Mouse (Mus musculus): ENCODE measurements at regions not wholly inside any gene's neighbourhood (a gene's known extent, or its start where the extent isn't known, plus 50 kb on each side); places are given as distances from the start of the nearest gene placed in this dataset.
A peak's percentile ranks its signal among the peaks of the same experiment; 100 is the strongest.

DNA sequence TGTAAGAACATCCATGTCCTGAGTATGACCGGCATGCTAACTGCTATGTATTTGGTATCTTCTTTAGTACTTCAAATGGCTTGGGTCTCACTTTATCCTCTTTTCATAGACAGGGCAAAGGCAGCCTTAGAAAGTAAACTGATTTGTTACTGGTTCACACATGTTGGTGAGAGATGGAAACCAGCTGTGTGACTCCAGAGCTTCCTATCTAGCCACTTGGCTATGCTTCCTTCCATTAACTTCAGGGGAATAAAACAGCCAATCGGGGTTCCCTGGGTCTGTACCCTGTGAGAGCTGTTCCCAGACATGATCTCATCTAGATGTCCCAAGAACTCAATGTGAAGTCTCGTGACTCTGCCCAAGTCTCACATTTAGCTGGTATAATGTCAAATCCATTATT, 203.5 kb downstream of the Rps15a start:
- DNase-seq (ENCODE audit: low spot score) (no peak), ATAC-seq (replicated peaks; ENCODE audit: low FRiP score) (no peak)
- Histone ChIP-seq H3K4me3 (ENCODE audit: low read depth, low read length) (no peak overlapping the region), H3K27ac (ENCODE audit: low read depth, low read length) (no peak overlapping the region), H3K9me3 (ENCODE audit: control insufficient read depth, low read length) (no peaks in the 10 kb centered on the region), H3K4me2 (no peak overlapping the region), H3K36me3 (ENCODE audit: control insufficient read depth, insufficient read depth, low read length) (no peaks in the 10 kb centered on the region), H3K27me3 (replicated peaks; ENCODE audit: control insufficient read depth, insufficient read depth, low read length) (no peaks in the 10 kb centered on the region), H3K9ac (ENCODE audit: low read depth, low read length) (no peak overlapping the region), H3K4me1 (replicated peaks; ENCODE audit: control insufficient read depth, insufficient read depth, low read length) (no peaks in the 10 kb centered on the region)
- 76% methylated on average over 3 of the region's 3 CpGs for whole genome bisulfite sequencing

DNA sequence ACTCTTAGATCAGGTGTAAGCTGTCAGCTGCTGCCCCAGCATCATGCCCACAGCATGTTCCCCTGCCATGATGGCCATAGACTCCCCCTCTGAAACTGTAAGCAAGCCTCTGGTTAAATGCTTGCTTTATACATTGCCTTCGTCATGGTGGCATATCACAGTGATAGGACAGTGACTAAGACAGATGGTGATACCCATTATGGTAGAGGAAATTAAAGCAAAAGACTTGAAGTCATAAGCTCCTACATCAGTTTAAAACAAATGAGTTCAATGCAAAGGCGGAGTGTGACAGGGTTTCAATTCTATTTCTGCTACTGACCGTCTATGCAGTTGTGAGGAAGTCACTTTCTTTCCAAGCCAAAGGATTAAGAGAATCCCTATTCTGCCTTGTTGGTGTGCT, 204.9 kb downstream of the Rps15a start:
- H3K36me3 ChIP-seq (ENCODE audit: control insufficient read depth, insufficient read depth, low read length): no peaks in the 10 kb centered on the region
- no peaks in the 10 kb centered on the region for H3K4me1 ChIP-seq (replicated peaks; ENCODE audit: control insufficient read depth, insufficient read depth, low read length)
- 80% methylated on average over 3 of the region's 3 CpGs for WGBS
- no peak overlapping the region for H3K4me2 ChIP-seq
- H3K27ac ChIP-seq (ENCODE audit: low read depth, low read length): no peak overlapping the region
- no peak overlapping the region for H3K4me3 ChIP-seq (ENCODE audit: low read depth, low read length)
- no peak overlapping the region for H3K9ac ChIP-seq (ENCODE audit: low read depth, low read length)
- no peak for DNase-seq (ENCODE audit: low spot score)
- H3K9me3 ChIP-seq (ENCODE audit: control insufficient read depth, low read length): no peaks in the 10 kb centered on the region
- H3K27me3 ChIP-seq (replicated peaks; ENCODE audit: control insufficient read depth, insufficient read depth, low read length): no peaks in the 10 kb centered on the region
- no peak for ATAC-seq (replicated peaks; ENCODE audit: low FRiP score)

DNA sequence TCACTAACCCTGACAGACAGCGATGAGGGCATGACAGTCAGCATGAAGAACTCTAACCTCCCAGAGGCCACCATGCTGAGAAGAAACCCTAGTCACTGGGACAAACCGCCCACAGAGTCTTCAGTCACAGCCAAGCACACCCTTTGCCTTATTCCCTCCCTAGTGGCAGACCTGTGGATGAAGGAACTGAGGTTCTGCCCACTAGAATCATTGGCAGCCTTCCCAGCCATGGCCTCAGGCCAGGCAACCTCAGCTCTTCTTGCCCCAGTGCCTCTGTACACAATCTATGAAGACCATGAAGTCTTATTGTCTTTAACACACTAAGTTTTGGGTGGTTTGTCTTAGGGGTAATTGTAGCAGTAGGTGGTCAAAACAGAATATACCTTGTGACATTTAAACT, 219.5 kb downstream of the Rps15a start:
- 75% methylated on average over 2 of the region's 2 CpGs for WGBS
- H3K4me2 ChIP-seq: no peak overlapping the region
- H3K9me3 ChIP-seq (ENCODE audit: control insufficient read depth, low read length): no peaks in the 10 kb centered on the region
- DNase-seq (ENCODE audit: low spot score) (no peak), ATAC-seq (replicated peaks; ENCODE audit: low FRiP score) (no peak)
- H3K36me3 ChIP-seq (ENCODE audit: control insufficient read depth, insufficient read depth, low read length): no peaks in the 10 kb centered on the region
- no peak overlapping the region for H3K9ac ChIP-seq (ENCODE audit: low read depth, low read length)
- H3K4me3 ChIP-seq (ENCODE audit: low read depth, low read length): no peak overlapping the region
- H3K27me3 ChIP-seq (replicated peaks; ENCODE audit: control insufficient read depth, insufficient read depth, low read length): no peaks in the 10 kb centered on the region
- no peak overlapping the region for H3K27ac ChIP-seq (ENCODE audit: low read depth, low read length)
- H3K4me1 ChIP-seq (replicated peaks; ENCODE audit: control insufficient read depth, insufficient read depth, low read length): no peaks in the 10 kb centered on the region

- Histone ChIP-seq H3K4me1 (replicated peaks; ENCODE audit: control insufficient read depth, insufficient read depth, low read length) (no peaks in the 10 kb centered on the region), H3K27ac (ENCODE audit: low read depth, low read length) (no peak overlapping the region), H3K36me3 (ENCODE audit: control insufficient read depth, insufficient read depth, low read length) (no peaks in the 10 kb centered on the region), H3K9ac (ENCODE audit: low read depth, low read length) (no peak overlapping the region), H3K4me3 (ENCODE audit: low read depth, low read length) (no peak overlapping the region), H3K9me3 (ENCODE audit: control insufficient read depth, low read length) (no peaks in the 10 kb centered on the region), H3K4me2 (no peak overlapping the region), H3K27me3 (replicated peaks; ENCODE audit: control insufficient read depth, insufficient read depth, low read length) (no peaks in the 10 kb centered on the region)
- WGBS: 73% methylated on average over 6 of the region's 6 CpGs
- no peak for ATAC-seq (replicated peaks; ENCODE audit: low FRiP score)
- DNase-seq (ENCODE audit: low spot score): no peak
Measured at GRCm38 (mm10) chr7:117887288-117887687, 228.7 kb downstream of the Rps15a start.

GRCm38 (mm10) chr7:117882803-117883202, 233.2 kb downstream of the Rps15a start:
- Histone ChIP-seq H3K4me2 (no peak overlapping the region; the same call in 1 of the 2 replicates), H3K27ac (ENCODE audit: low read depth, low read length) (no peak overlapping the region)

GRCm38 (mm10) chr7:117878903-117879302, 237.1 kb downstream of the Rps15a start:
- no peaks in the 10 kb centered on the region for H3K36me3 ChIP-seq (ENCODE audit: control insufficient read depth, insufficient read depth, low read length)
- H3K9ac ChIP-seq (ENCODE audit: low read depth, low read length): no peak overlapping the region
- no peaks in the 10 kb centered on the region for H3K9me3 ChIP-seq (ENCODE audit: control insufficient read depth, low read length)
- no peaks in the 10 kb centered on the region for H3K4me1 ChIP-seq (replicated peaks; ENCODE audit: control insufficient read depth, insufficient read depth, low read length)
- no peak overlapping the region for H3K4me2 ChIP-seq
- ATAC-seq (replicated peaks; ENCODE audit: low FRiP score) (no peak), DNase-seq (ENCODE audit: low spot score) (no peak)
- 66% methylated on average over 7 of the region's 7 CpGs for WGBS
- no peak overlapping the region for H3K27ac ChIP-seq (ENCODE audit: low read depth, low read length)
- no peak overlapping the region for H3K4me3 ChIP-seq (ENCODE audit: low read depth, low read length)
- H3K27me3 ChIP-seq (replicated peaks; ENCODE audit: control insufficient read depth, insufficient read depth, low read length): no peaks in the 10 kb centered on the region

More at GRCm38 (mm10) chr7:117882803-117883202, 233.2 kb downstream of the Rps15a start:
- Histone ChIP-seq H3K9ac (ENCODE audit: low read depth, low read length) (no peak overlapping the region), H3K27me3 (replicated peaks; ENCODE audit: control insufficient read depth, insufficient read depth, low read length) (no peaks in the 10 kb centered on the region), H3K36me3 (ENCODE audit: control insufficient read depth, insufficient read depth, low read length) (no peaks in the 10 kb centered on the region), H3K4me3 (ENCODE audit: low read depth, low read length) (no peak overlapping the region), H3K4me1 (replicated peaks; ENCODE audit: control insufficient read depth, insufficient read depth, low read length) (no peaks in the 10 kb centered on the region), H3K9me3 (ENCODE audit: control insufficient read depth, low read length) (no peaks in the 10 kb centered on the region)
- WGBS: 10% methylated on average over 13 of the region's 13 CpGs
- ATAC-seq (replicated peaks; ENCODE audit: low FRiP score) (no peak; the same call in 1 of the 2 replicates), DNase-seq (ENCODE audit: low spot score) (peak; percentile 63)

GRCm38 (mm10) chr7:117875241-117875640, 240.7 kb downstream of the Rps15a start:
- Histone ChIP-seq H3K27me3 (replicated peaks; ENCODE audit: control insufficient read depth, insufficient read depth, low read length) (no peaks in the 10 kb centered on the region), H3K4me1 (replicated peaks; ENCODE audit: control insufficient read depth, insufficient read depth, low read length) (no peaks in the 10 kb centered on the region), H3K36me3 (ENCODE audit: control insufficient read depth, insufficient read depth, low read length) (no peaks in the 10 kb centered on the region), H3K4me3 (ENCODE audit: low read depth, low read length) (no peak overlapping the region), H3K4me2 (no peak overlapping the region), H3K9ac (ENCODE audit: low read depth, low read length) (no peak overlapping the region), H3K9me3 (ENCODE audit: control insufficient read depth, low read length) (no peaks in the 10 kb centered on the region), H3K27ac (ENCODE audit: low read depth, low read length) (no peak overlapping the region)
- 81% methylated on average over 2 of the region's 2 CpGs for WGBS
- ATAC-seq (replicated peaks; ENCODE audit: low FRiP score): no peak
- DNase-seq (ENCODE audit: low spot score): no peak

DNA sequence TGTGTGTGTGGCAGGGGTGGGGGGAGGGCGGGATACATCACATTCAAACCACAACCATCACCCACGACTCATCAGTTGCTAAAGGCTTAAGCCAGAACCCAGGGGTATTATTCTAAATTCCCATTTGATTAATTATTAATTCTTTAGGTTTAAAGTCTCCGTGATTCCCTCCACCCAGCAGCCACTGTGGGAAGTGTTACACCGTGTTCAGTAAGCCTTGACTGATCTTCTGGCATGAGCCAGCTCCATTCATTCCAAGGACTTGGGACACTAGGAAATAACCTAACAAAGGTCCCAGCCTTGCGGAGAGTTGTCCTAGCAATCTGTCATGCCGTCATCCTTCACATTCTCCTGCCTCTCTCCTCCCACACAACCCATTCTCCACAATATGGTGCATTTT, 256.6 kb downstream of the Rps15a start:
- no peaks in the 10 kb centered on the region for H3K4me1 ChIP-seq (replicated peaks; ENCODE audit: control insufficient read depth, insufficient read depth, low read length)
- ATAC-seq (replicated peaks; ENCODE audit: low FRiP score) (no peak), DNase-seq (ENCODE audit: low spot score) (no peak)
- H3K4me2 ChIP-seq: no peak overlapping the region
- H3K27ac ChIP-seq (ENCODE audit: low read depth, low read length): no peak overlapping the region
- H3K9ac ChIP-seq (ENCODE audit: low read depth, low read length): no peak overlapping the region
- WGBS: 65% methylated on average over 6 of the region's 6 CpGs
- H3K27me3 ChIP-seq (replicated peaks; ENCODE audit: control insufficient read depth, insufficient read depth, low read length): no peaks in the 10 kb centered on the region
- H3K4me3 ChIP-seq (ENCODE audit: low read depth, low read length): no peak overlapping the region
- no peaks in the 10 kb centered on the region for H3K9me3 ChIP-seq (ENCODE audit: control insufficient read depth, low read length)
- H3K36me3 ChIP-seq (ENCODE audit: control insufficient read depth, insufficient read depth, low read length): no peaks in the 10 kb centered on the region

DNA sequence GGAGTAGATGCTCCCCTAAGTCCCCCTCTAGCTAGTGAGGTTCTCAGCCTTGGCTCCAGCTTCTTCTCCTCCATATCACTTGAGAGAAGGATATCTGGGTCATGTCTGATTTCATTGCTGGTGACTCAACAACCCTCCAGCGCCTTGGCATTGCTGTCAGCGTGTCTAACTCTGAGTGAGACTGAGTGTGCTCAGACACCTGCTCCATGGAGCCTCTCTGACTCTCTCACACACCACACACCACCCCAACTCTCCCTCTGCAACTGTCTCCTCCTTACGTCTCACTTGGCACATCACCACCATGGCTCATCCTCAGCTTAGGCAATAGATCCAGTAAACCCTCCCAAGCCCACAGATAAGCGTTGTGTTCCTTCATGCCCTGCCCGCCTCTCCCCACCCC, 260.0 kb downstream of the Rps15a start:
- ATAC-seq (replicated peaks; ENCODE audit: low FRiP score) (no peak), DNase-seq (ENCODE audit: low spot score) (no peak)
- Histone ChIP-seq H3K4me3 (ENCODE audit: low read depth, low read length) (no peak overlapping the region), H3K9ac (ENCODE audit: low read depth, low read length) (no peak overlapping the region), H3K4me2 (no peak overlapping the region), H3K27me3 (replicated peaks; ENCODE audit: control insufficient read depth, insufficient read depth, low read length) (no peaks in the 10 kb centered on the region), H3K27ac (ENCODE audit: low read depth, low read length) (no peak overlapping the region), H3K4me1 (replicated peaks; ENCODE audit: control insufficient read depth, insufficient read depth, low read length) (no peaks in the 10 kb centered on the region), H3K36me3 (ENCODE audit: control insufficient read depth, insufficient read depth, low read length) (no peaks in the 10 kb centered on the region), H3K9me3 (ENCODE audit: control insufficient read depth, low read length) (no peaks in the 10 kb centered on the region)
- WGBS: 79% methylated on average over 5 of the region's 5 CpGs
